Mouse (Mus musculus): ENCODE measurements around the gene Cdk14.
A peak's percentile ranks its signal among the peaks of the same experiment; 100 is the strongest.
"Not testable (repeated sequence)": the region's sequence is repeated elsewhere in the genome, so short reads cannot be mapped to it uniquely, and the experiment has no call there.

Cdk14 gene

DNA sequence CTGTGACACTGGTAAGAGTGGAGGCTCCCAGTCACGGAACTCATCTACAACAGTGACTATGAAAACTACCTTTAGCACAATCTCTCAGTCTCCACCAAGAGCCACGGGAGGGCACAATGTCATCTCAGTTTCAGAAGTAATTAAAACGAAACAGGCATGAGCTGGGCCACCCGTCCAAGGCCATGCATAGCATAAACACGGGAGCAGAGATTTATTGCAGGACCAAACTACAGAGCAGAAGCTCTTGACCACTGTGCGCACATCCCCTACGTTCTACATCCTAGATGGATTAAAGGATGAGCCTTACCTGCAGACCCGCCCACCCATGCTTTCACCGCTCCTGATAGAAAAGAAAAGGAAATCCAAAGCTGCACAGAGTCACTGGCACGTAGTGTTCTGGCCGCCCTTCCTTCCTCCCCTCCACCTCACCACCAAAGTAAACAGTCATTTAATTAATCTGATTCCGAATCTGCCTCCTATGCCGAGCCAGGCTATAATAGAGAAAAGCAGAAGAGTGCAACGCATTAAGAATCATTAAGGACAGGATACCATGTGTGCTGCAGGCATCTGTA lies 158.3 kb downstream of the Cdk14 start:
- DNase-seq (ENCODE audit: low spot score), result no peak

DNA sequence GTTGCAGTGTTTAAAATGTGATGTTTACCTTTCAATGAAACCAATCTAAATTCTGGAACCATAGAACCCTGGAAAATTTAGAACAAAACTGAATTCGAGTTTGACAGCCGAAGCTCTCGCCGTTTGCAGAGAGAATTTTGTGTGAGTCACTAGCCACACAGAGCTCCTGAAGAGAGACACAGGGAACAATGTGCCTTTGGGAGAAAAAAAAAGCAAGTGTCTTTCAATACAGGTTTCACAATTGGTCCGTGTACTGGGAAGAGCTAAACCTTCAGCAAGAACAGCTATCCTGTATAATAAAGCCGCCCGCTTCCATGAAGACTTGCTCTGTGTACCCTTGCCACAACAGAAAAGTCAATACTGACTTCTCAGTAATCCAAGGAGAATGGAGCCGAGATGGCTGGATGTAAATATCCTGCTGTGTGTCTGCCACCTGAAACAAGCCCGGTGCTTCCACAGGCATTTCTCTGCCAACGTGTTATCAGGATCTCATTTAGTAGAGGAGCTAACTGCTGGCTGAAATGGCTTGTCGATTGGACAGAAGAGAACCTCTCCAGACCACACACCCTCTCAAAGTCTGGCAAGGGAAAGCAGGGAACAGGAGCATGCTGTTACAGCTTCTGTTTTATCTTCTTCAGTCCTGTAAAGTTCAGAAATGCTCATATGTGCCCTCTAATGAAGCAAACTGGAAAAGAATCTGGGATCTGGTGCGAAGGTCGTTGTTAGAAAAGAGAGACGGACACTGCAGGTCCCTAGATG lies 159.0 kb downstream of the Cdk14 start:
- DNase-seq (ENCODE audit: low spot score), result no peak

DNA sequence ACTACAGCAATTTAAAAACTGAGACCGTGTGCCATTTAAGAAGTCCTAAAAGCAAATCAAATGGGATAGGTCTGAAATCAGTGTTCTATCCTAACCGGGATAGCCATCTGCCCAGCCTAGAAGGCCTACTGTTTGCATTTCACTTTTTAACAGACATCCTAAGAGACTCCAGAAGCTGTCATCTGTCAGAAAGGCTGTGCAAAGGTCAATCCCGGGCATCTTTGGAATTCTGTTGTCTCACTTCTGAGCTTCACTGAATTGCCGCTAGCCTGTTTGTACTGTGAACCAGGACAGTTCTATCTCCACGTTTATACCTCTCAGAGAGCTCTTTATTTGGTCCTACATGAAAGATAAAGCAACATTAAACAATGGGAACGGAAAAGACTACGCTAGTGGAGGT lies 159.8 kb downstream of the Cdk14 start:
- DNase-seq (ENCODE audit: low spot score), result no peak

DNA sequence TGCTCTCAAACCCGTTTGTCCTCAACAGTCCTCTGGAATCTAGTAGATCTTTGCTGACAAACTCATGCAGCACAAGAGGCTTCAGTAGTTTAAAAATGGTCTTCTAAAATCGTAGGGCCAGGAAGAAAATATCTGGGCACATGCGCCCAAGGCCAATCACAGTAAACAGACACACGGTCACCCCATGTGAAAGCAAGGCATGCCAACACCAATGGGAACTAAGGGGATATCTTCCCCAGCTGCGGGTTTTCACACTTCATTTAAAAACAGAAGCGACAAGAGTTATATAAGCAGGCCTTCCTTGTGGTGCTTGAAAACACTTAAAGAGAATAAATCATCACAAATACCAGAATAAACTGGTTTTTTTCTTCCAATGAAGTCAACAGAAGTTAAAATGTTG lies 165.7 kb downstream of the Cdk14 start:
- no peak for DNase-seq (ENCODE audit: low spot score)

DNA sequence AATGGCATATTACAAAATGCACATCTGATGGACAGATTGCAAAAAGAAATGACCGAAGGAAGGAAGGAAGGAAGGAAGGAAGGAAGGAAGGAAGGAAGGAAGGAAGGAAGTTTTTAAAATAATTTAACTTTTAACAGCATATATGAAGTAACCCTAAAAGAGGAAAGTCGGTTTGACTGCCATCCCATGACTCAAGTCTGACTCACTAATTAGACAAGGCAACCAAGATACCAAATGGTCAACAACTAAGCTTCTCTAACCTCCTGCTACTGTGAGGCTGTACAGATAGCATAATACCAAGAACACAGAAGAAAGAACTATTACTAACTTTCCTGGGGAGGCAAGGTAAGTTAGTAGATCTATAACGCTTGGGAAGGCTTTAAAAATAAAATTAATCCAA lies 166.9 kb downstream of the Cdk14 start:
- DNase-seq (ENCODE audit: low spot score), result no peak

DNA sequence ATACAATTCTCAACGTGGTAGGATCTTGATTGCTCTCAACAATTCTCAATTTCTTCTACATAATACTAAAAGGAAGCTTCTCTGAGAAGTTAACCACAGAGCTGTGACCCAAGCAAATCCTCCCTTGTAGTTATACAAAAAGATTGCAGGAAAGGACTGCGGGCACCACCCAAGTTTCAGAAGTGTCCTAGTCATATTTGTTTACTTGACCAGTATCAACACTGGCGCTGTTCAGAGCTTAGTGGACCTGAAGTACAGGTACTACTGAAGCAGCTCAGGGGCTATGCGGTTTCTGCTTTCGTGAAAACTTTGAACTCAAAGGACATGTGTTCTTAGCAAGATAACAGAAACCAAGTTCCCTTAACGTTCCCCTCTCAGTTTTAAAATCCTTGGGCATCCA lies 172.4 kb downstream of the Cdk14 start:
- no peak for DNase-seq (ENCODE audit: low spot score)

DNA sequence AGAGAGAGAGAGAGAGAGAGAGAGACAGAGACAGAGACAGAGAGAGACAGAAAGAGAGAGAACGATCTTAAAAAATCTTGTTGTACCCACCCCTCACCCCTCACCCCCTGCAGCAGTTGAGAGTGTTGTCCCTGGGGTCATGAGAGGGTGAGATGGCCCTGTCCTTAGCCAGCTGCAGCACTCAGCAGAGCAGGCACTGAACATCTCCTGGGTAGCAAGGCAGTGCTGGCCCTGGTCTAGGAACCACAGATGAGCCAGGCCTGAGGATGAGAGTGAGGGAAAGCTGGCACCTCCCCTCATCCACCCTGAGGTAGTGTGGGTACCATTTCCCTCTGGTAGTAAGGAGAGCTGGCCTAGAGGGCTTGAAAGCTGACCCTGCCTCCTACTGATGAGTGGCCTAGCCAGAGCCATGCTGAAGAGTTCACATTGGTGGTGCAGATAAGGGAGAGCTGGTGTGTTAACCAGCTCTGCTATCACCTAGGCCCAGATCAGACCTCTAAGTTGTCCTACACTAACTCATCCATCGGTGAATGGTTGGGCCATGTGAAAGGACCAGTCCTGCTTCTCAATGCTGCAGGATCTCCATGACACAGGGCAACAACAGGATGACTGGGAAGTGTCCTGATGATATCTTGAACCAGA lies 173.5 kb downstream of the Cdk14 start:
- DNase-seq (ENCODE audit: low spot score), result no peak

DNA sequence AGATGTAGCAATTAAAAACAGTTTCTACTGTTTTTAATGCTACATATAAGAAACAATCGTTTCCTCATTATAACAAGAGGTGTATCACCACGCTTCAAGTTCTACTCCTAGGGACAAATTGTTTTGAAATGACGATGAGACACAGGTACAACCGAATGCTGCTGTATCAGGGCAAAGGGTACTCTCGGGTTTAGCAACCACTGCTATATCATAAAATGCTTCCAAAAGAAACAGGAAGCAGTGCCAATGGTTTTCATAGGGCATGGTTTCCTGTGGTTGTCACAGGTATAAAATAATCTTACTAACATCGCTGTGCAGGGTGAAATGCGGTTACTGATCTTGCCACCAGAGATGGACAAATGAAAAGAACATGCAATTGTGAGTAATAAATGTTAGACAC lies 174.9 kb downstream of the Cdk14 start:
- DNase-seq (ENCODE audit: low spot score), result no peak

DNA sequence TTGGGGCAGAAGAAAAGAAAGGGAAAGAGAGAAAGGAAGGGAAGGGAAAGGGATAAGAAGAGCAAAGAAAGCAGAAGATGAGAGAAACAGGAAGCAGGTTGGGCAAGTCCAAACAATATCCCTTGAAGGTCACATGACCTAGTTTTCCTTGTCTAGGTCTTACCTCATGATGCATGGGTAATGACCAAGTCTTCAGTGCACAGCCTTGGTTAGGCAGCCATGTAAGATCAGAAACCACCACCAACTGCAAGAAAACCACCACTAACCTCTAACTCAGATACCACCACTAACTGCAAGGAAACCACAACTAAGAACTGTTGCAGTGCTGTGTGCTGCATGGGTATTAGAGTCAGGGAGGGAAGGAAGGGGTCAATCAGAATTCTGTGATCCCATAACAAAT lies 176.5 kb downstream of the Cdk14 start:
- DNase-seq (ENCODE audit: low spot score), result no peak

DNA sequence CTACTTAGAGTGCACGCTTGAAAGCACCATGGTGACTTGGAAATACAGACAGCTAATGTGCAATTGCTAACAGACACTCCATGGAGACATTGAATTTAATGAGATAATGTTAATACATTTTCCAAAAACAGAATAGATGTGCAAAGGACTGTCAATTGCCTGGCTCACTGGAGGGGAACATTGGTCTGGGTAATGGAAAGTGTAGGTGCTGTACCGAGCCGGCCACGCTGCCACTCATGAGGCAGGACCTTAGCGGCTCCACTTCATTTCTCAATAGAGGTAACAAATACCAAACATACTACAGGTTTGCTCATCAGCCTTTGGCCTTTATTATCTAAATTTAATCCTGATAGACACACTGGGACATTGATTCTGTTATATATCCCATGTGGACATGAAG lies 177.4 kb downstream of the Cdk14 start:
- DNase-seq (ENCODE audit: low spot score), result no peak

DNA sequence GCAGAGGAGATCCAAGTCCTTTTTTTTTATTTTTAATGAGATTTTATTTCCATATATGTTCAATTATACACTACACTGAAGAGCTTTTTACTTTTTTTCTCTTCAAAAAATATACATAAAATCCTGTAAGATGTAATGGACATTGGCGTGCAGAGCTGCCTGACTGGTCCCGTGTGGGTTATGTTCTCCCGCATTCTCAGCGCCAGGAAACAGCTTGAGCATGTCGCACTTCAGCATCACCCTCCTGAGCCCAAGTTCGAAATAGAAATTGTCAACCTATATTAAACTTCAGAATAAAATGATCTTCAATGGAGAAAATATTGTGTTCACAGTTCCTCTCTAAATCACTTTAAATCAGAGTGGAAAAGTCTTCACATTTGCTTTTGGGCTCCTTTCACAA lies 179.0 kb downstream of the Cdk14 start:
- no peak for DNase-seq (ENCODE audit: low spot score)

DNA sequence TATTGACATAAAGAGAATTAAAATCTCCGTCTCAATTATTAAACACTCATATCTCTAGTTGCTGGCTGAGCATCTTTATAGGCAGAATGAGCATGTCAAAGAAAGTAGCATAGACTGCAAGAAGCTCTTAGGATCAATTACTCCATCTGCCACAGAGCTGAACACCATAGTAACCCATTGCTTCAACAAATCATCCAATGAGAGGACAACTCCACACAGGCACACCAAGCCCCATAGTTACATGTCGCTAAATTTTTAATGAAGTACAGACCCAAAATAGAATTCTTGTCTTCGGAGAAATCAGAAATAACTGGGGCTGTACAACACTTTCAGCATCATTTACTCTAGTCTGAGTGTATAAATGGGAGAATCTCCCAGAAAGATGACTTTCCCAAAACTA lies 180.0 kb downstream of the Cdk14 start:
- DNase-seq (ENCODE audit: low spot score), result no peak

DNA sequence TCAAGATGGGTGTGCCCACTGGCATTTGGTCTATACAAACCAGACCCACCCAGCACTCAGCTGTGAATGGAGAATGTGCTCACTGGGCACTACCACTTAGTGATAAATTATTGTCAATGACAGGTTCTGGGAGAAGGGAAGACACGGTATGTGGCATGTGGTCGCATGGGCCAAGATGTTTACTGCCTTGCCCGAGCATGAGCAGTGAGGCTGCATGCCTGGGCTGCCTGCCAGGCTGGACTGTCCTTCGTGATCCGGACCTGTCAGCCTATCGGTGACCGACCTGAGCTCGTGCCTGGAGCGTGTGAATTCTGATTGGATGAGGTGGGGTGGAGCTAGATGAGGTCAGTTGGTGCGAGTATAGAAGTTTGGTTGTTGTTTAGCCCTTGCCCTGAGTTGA lies 185.2 kb downstream of the Cdk14 start:
- not testable (repeated sequence) for DNase-seq (ENCODE audit: low spot score)

DNA sequence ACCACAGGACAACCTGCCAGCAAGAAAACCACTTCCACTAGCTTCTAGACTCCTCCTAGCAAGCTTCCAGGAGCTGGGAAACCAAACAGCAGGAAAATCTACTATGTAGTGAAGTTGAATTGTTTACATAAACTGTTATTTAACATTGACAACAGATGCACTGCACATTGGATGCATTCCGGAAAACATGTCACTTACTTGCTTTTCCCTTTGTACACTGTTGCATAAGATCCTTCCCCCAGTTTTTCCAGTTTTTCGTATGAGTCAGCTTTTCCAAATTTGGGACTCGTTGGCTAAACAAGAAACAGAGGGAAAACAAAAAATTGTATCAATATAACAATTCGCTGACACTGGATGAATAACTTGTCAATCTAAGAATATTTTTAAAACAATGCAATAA lies 193.1 kb downstream of the Cdk14 start:
- peak; percentile 17 for DNase-seq (ENCODE audit: low spot score)

DNA sequence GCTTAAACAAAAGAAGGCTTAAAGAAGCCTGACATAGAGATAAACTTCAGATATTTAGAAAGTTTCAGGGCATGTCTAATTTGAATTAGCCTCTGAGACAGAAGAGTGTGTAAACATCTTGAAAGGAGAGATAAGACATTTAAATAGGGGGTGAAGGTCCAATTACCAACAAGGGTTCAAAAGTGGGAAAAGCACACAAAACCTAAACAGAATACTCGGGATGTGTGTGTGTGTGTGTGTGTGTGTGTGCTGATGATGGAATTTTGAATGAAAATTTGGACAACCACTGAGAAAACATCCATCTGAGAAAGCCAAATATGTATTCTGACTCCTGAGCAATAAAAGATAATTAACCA lies 208.4 kb downstream of the Cdk14 start:
- DNase-seq (ENCODE audit: low spot score), result no peak

DNA sequence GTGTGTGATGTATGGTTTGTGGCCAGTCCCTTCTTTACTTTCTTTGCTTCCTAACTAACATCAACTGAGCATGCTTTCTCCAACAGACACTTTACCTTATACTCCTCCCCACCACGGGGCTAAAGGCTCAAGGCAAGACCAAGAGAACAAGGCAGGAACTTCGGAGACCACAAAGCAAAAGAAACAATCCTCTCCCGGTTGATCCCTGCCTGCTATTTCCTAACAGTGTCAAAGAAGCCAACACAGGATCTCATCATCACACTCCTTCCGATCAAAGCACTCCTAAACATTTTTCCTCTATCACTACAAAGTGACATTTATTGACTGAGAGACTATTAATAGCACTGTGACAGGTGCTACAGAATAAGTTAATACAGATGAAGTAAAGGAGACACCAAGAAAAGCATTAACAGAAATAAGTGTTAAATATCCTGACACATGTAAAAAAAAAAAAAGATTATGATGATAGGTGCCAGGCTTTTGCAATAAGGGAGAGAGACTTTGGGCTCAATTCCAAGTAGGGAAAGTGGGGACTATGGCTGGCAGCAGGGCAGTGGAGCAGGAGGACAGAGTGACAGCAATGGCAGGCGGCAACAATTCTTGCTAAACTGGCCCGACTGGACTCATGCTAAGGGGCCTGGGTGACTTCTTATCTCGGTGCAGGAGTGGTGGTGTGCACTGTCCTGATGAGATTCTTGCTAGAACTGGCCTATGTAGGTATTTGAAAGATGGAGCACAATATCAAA lies 208.9 kb downstream of the Cdk14 start:
- DNase-seq (ENCODE audit: low spot score), result no peak

DNA sequence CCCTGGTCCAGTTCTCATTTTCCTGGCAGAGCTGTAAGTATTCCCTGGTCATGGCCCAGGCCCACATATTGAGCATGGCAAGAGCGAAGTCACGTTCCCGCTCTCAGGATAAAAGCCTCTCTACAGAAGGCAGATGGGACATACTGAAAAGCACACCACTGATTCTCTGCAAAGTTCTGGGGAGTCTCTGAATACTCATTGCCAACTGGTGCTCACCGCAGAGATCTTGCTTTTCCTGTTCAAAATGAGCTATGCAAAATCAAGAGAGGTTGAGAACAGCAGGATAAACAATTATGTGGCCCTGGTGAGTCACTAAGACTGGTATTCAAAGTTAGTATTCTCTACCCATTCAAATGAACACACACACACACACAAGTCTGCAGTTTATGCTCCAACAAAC lies 212.1 kb downstream of the Cdk14 start:
- peak; percentile 9 for DNase-seq (ENCODE audit: low spot score)

DNA sequence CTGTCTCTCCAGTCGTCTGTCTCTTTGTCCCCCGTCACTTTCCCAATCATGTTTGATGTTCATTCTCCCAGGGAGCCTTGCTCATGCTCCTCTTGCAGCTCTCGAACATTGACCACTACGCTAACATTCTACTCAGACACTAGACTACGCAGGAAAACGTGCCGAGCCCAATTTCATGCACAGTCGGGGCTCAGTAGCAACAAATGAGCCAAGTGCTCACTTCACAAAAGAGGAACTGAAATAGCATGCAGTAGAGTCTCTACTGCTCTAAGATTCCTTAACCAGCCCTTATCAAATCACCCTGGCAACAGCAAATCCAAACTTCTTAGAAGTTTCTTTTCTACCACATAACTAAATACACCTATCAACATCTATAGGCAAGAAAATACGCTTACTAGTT lies 214.1 kb downstream of the Cdk14 start:
- DNase-seq (ENCODE audit: low spot score), result no peak

DNA sequence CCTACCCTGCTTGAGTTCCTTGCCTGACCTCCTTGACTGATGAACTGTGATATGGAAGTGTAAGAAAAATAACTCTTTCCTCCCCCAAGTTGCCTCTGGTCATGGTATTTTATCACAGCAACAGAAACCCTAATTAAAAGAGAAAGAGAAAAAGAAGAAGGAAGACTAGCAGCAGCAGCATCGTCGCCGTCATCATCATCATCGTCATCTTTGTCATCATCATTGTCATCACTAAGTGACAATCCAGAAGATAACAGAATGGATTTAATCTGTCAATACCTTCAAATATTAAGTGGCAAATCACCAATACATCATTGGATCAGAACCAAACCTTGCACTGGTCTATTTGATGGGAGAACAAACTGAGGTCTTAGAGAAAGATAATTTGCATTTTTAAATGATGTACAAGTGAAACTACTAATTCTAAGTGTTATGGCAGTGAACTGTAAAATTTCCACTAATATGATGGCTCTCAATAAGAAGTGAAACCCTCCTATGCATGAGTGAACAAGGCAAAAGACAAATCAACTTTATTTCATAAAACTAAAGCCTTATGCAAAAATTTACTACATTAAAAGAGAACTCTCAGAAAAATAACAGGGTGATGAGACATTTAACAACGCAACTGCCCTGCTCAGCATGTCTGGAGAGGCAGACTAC lies 225.4 kb downstream of the Cdk14 start:
- DNase-seq (ENCODE audit: low spot score), result no peak

DNA sequence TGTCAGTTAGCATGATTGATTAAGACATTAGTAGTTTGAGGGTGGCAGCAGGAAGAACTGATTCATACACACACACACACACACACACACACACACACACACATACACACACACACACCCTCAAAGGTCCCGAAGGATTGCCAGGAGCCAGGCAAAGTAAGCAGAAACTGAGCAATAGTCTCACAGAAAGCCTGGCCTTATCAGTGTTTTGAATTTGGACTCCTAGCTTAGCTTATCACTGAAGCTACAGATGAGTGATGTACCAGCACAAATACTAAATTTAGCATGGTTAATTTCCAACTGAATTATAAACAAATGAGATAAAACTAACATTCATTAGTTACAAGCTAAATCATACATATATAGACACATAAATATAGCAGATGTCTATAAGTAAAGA lies 230.5 kb downstream of the Cdk14 start:
- no peak for DNase-seq (ENCODE audit: low spot score)

DNA sequence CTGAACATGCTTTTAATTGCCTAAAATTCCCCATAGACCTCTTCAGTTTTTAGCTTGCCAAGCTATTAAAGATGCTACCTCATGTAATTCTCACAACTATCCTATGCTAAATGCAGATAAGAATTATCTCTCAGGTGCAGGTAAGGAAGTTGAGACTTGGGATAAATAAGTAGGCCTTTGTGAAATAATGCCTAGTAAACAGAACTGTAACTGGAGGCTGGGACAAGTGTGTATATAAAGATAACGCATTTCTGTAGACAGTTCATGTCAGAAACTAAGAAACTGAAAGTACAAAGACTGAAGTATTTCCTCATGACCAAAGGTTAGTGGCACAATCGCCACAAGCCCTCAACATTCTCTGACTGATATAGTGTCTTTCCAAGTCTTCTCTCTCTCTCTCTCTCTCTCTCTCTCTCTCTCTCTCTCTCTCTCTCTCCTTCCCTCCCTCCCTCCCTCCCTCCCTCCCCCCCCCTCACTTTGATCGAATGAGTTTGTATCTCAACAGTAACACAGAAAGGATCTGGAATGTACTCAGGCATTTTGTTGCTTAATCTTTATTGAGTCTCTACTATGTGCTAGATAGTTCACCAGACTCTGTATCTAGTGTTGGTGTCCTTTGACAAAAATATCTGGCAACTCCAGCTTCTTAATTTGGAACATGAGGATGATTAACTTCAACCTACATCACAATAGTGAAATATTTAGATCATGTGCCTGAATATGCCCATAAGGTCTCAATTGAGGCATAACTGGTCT lies 233.9 kb downstream of the Cdk14 start:
- no peak for DNase-seq (ENCODE audit: low spot score)

DNA sequence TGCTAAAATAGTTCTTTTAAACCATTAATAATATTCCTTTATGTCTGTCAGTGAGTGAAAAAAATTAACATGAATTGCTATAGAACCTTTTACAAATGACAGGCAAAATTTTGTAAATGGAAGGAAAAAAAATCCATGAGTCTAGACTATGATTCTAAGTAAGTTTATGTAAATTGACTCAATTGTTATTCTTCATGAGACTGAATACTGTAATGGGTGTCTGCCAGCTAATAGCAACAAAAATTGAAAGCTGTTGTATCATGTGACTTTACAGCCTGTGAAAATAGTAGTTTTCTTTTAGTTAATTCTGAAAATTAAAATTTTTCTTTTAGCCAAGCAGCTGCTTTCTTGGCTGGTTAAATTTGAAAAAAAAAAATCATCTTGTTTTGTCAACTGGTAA lies 234.6 kb downstream of the Cdk14 start:
- DNase-seq (ENCODE audit: low spot score), result no peak

Measured in layer of hippocampus, adult 9-10 months (tissue).